Mouse (Mus musculus): ENCODE measurements around the gene Mad2l2. TPM values are rescaled to one million over a fixed set of nuclear protein-coding genes. Genes with fewer than 3 reads are reported as not detected.

Gene Mad2l2
- polyA plus RNA-seq, 1 experiment: 332 TPM

DNA sequence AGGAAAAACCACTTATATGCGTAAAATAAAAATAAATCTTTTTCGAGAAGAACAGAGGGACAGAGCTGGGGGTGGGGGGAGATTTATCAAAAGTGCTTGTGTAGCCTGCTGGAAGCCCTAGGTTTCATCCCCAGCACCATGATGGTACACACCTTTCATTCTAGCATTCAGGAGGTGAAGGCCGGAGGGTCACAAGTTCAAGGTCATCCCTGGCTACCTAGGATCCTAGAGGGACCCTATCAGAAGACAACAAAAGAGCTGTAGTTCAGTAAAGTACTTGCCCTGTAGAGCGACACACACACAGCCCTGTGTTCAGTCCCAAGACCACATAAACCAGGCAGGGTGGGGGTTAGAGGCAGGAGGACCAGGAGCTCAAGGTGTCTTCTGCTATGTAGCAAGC is 23.8 kb downstream of the Mad2l2 start:
- Histone ChIP-seq H3K4me3 (ENCODE audit: control insufficient read depth, low read depth, low read length) (no peak overlapping the region), H3K27ac (ENCODE audit: control insufficient read depth, insufficient read depth, low read depth, low read length) (no peak overlapping the region), H3K36me3 (ENCODE audit: control insufficient read depth, insufficient read depth, low read length) (no peaks in the 10 kb centered on the region), H3K27me3 (ENCODE audit: control insufficient read depth, insufficient read depth, low read length) (no peaks in the 10 kb centered on the region), H3K4me1 (ENCODE audit: control insufficient read depth, insufficient read depth, low read length) (peaks cover 25% of the 10 kb centered on the region)
- TF ChIP-seq POLR2A (IDR thresholded peaks at IDR 0.05; ENCODE audit: control insufficient read depth, low read depth, low read length) (no peak), CTCF (IDR thresholded peaks at IDR 0.05; ENCODE audit: control insufficient read depth, insufficient read depth, insufficient replicate concordance, low read depth, low read length) (no peak)

DNA sequence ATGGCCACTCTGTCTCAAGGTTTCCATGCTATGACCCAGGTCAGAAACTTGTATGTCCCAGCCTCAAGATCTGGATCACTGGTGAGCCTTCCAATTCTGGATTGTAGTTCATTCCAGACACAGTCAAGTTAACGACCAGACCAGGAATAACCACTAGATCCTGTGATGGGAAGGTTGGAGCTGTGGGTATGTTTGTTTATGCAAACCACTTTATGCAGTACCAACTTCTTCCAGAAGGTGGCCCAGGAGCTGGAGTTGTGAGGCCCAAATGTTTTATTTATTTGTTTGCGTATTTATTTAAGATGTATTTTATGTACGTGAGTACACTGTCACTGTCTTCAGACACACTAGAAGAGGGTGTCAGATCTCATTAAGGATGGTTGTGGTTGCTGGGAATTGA is 24.8 kb downstream of the Mad2l2 start:
- Histone ChIP-seq H3K4me3 (ENCODE audit: control insufficient read depth, low read depth, low read length) (no peak overlapping the region), H3K27me3 (ENCODE audit: control insufficient read depth, insufficient read depth, low read length) (no peaks in the 10 kb centered on the region), H3K36me3 (ENCODE audit: control insufficient read depth, insufficient read depth, low read length) (no peaks in the 10 kb centered on the region), H3K27ac (ENCODE audit: control insufficient read depth, insufficient read depth, low read depth, low read length) (no peak overlapping the region), H3K4me1 (ENCODE audit: control insufficient read depth, insufficient read depth, low read length) (peaks cover 21% of the 10 kb centered on the region)
- no peak for TF ChIP-seq CTCF (IDR thresholded peaks at IDR 0.05; ENCODE audit: control insufficient read depth, insufficient read depth, insufficient replicate concordance, low read depth, low read length)
- TF ChIP-seq POLR2A (IDR thresholded peaks at IDR 0.05; ENCODE audit: control insufficient read depth, low read depth, low read length): no peak

DNA sequence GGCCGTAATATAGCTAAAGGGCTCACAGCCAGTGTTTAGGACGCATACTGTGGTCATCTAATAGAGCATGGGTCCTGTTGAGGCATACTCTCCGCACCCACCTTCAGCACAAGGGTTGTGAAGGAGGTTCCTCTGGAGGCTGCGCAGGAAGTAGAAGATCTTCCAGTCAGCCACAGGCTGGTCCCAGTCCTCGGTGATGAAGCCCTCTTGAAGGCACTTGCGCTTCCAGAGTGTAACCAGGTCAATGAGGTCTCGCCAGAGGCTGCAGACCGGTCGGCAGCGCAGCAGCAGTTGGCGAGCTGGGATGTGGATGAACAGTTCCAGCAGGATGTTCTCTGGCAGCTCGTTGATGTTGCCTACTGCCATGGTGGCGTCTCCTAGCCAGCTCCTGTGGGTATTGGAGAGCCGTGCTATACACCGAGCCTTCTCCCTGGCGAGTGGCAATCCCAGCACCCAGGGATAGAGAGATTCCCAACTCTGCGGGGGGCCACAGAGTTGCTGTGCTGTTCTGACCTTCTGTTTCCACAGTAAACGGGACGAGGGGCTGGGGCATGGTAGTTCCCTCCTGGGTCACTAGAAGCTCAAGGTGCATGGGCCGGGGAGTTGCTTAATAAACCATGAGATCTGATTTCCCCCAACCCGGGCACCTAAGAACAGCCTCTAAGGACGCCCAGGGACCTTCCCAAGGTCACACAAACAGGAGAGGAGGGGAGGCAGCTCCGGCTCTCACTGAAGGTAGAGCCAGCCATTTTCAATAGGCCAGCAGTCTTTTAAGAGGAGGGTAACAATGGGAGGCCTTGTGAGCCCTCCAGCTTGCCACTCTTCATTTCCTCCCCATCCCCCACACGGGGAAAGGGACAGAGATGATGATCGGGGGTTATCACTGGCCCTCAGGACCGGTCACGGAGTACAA is 28.5 kb downstream of the Mad2l2 start:
- peak; percentile 58 for TF ChIP-seq POLR2A (IDR thresholded peaks at IDR 0.05; ENCODE audit: control insufficient read depth, low read depth, low read length)
- no peak for TF ChIP-seq CTCF (IDR thresholded peaks at IDR 0.05; ENCODE audit: control insufficient read depth, insufficient read depth, insufficient replicate concordance, low read depth, low read length)
- Histone ChIP-seq H3K27ac (ENCODE audit: control insufficient read depth, insufficient read depth, low read depth, low read length) (peak overlapping the region; percentile 82), H3K4me3 (ENCODE audit: control insufficient read depth, low read depth, low read length) (peak overlapping the region; percentile 90), H3K4me1 (ENCODE audit: control insufficient read depth, insufficient read depth, low read length) (peaks cover 17% of the 10 kb centered on the region), H3K36me3 (ENCODE audit: control insufficient read depth, insufficient read depth, low read length) (no peaks in the 10 kb centered on the region), H3K27me3 (ENCODE audit: control insufficient read depth, insufficient read depth, low read length) (no peaks in the 10 kb centered on the region)

- peaks cover 20% of the 10 kb centered on the region for H3K4me1 ChIP-seq (ENCODE audit: control insufficient read depth, insufficient read depth, low read length)
- H3K27me3 ChIP-seq (ENCODE audit: control insufficient read depth, insufficient read depth, low read length): no peaks in the 10 kb centered on the region
- peak overlapping the region; percentile 89 for H3K27ac ChIP-seq (ENCODE audit: control insufficient read depth, insufficient read depth, low read depth, low read length)
- H3K36me3 ChIP-seq (ENCODE audit: control insufficient read depth, insufficient read depth, low read length): no peaks in the 10 kb centered on the region
- TF ChIP-seq CTCF (IDR thresholded peaks at IDR 0.05; ENCODE audit: control insufficient read depth, insufficient read depth, insufficient replicate concordance, low read depth, low read length): no peak
- TF ChIP-seq POLR2A (IDR thresholded peaks at IDR 0.05; ENCODE audit: control insufficient read depth, low read depth, low read length): peak; percentile 48
- peak overlapping the region; percentile 93 for H3K4me3 ChIP-seq (ENCODE audit: control insufficient read depth, low read depth, low read length)
Observed at GRCm38 (mm10) chr4:148159544-148160435, 29.6 kb downstream of the Mad2l2 start.

DNA sequence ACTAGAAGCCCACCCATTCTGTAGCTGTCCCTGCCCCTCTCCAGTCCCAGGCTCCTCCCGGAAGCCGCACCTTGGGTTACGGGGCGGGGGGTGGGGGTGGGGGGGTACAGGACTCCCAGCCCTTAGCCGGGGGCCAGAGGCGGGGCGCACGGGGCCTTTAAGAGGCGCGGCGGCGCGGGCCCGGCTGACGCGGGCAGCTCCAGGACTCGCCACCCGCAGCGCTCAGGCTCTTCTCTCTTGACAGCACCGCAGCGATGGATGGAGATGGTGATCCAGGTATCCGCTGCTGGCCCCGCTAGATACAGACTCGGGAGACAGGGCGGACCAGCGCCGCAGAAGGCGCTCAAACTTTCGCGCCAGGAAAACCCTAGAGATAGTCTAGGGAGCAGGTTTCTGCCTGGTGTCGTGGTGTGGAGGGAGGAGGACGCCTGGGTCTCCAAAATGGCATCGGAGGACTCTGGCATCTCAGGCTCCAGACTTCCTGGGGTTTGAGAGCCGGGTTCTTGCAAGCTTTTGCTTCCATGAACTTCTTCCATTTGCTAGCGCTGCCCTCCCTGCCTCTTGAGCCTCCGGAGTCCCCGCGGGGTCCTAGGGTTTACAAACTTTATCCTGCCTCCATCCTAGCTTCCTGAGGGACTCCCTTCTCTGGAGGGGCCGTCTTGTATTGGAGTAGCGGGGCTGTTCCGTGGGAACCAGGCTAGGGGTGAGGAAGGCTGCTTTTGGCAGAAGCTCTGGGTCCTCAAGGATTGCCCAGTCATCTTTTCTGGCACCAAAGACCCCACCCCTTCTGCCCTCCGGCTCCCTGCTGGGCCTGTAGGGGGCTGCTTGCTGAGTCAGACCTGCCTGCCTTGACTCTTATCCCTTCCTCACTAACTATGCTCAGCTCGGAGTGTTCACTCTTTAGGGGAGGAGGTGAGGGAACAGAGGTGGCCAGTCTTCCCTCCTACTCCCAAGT is 30.5 kb downstream of the Mad2l2 start, which contains the start of the genes Fbxo44 and Fbxo2:
Fbxo44 (minus strand) TSS at position 47 of the 955 bp plus-strand sequence.
Fbxo2 (plus strand) TSS at position 186 of the 955 bp plus-strand sequence.
- Histone ChIP-seq H3K4me3 (ENCODE audit: control insufficient read depth, low read depth, low read length) (peak within 1 kb of the TSS; percentile 93), H3K36me3 (ENCODE audit: control insufficient read depth, insufficient read depth, low read length) (no peaks in the 10 kb centered on the region), H3K4me1 (ENCODE audit: control insufficient read depth, insufficient read depth, low read length) (peaks cover 20% of the 10 kb centered on the region), H3K27ac (ENCODE audit: control insufficient read depth, insufficient read depth, low read depth, low read length) (peak within 1 kb of the TSS; percentile 89), H3K27me3 (ENCODE audit: control insufficient read depth, insufficient read depth, low read length) (no peaks in the 10 kb centered on the region)
- TF ChIP-seq POLR2A (IDR thresholded peaks at IDR 0.05; ENCODE audit: control insufficient read depth, low read depth, low read length) (no peak), CTCF (IDR thresholded peaks at IDR 0.05; ENCODE audit: control insufficient read depth, insufficient read depth, insufficient replicate concordance, low read depth, low read length) (no peak)

DNA sequence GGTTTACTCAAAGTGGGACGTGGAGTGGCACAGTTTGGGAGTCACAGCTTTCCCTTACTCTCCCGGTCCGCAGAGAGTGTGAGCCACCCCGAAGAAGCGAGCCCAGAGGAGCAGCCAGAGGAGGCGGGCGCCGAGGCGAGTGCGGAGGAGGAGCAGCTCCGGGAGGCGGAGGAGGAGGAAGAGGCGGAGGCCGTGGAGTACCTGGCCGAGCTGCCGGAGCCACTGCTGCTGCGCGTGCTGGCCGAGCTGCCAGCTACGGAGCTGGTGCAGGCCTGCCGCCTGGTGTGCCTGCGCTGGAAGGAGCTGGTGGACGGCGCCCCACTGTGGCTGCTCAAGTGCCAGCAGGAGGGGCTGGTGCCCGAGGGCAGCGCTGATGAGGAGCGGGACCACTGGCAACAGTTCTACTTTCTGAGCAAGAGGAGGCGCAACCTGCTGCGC is 33.8 kb downstream of the Mad2l2 start:
- TF ChIP-seq CTCF (IDR thresholded peaks at IDR 0.05; ENCODE audit: control insufficient read depth, insufficient read depth, insufficient replicate concordance, low read depth, low read length): peak; percentile 46; the same call in 1 of the 2 replicates
- TF ChIP-seq POLR2A (IDR thresholded peaks at IDR 0.05; ENCODE audit: control insufficient read depth, low read depth, low read length): no peak
- Histone ChIP-seq H3K4me3 (ENCODE audit: control insufficient read depth, low read depth, low read length) (peak overlapping the region; percentile 75), H3K4me1 (ENCODE audit: control insufficient read depth, insufficient read depth, low read length) (peaks cover 17% of the 10 kb centered on the region), H3K27ac (ENCODE audit: control insufficient read depth, insufficient read depth, low read depth, low read length) (no peak overlapping the region), H3K27me3 (ENCODE audit: control insufficient read depth, insufficient read depth, low read length) (no peaks in the 10 kb centered on the region), H3K36me3 (ENCODE audit: control insufficient read depth, insufficient read depth, low read length) (no peaks in the 10 kb centered on the region)

Data from testis, adult 2 months (tissue).